Mouse (Mus musculus): ENCODE results near the gene Dgcr8. TPM values are rescaled to one million over a fixed set of nuclear protein-coding genes. Genes with fewer than 3 reads are reported as not detected.

Dgcr8 gene
- polyA plus RNA-seq, 1 experiment from 2014 or later = 32.2 TPM

- Histone ChIP-seq H3K27me3 (no peaks in the 10 kb centered on the region), H3K4me3 (no peak overlapping the region), H3K4me1 (peaks cover 31% of the 10 kb centered on the region), H3K36me3 (peaks cover 24% of the 10 kb centered on the region), H3K9me3 (no peaks in the 10 kb centered on the region), H3K4me2 (no peak overlapping the region), H3K9ac (no peak overlapping the region), H3K27ac (no peak overlapping the region)
- 77% methylated on average over 3 of the region's 3 CpGs for WGBS
- ATAC-seq (ENCODE audit: borderline replicate concordance, extremely low read depth, low FRiP score, low TSS enrichment) = no peak
These were observed 58.0 kb downstream of the Dgcr8 start for GRCm38 (mm10) chr16:18231047-18231446.

DNA sequence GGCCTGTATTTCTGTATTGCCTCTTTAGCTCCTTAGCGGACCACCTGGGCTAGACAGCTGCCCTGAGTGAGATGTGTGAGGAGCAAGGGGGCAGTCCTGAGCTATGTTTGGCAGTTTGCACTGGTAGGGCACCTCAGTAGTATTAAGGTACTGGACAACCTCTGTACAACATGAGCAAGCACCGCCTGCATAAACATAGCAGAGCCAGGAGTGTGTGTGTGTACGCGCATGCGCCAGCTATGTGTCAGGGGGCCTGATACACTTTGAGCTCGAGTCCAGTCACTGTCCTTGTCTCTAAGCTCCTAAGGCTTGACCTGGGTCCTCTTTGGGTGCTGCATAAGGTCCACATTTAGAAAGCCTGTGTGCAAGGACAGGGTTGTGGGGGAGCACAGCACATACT is 58.4 kb downstream of the Dgcr8 start:
- WGBS = 76% methylated on average over 6 of the region's 6 CpGs
- ATAC-seq (ENCODE audit: borderline replicate concordance, extremely low read depth, low FRiP score, low TSS enrichment) = no peak
- Histone ChIP-seq H3K9ac (no peak overlapping the region), H3K36me3 (peaks cover 28% of the 10 kb centered on the region), H3K27ac (no peak overlapping the region), H3K4me3 (no peak overlapping the region), H3K27me3 (no peaks in the 10 kb centered on the region), H3K9me3 (no peaks in the 10 kb centered on the region), H3K4me1 (peaks cover 28% of the 10 kb centered on the region), H3K4me2 (no peak overlapping the region)

- Histone ChIP-seq H3K9me3 (no peaks in the 10 kb centered on the region), H3K9ac (no peak overlapping the region), H3K27ac (no peak overlapping the region), H3K4me2 (no peak overlapping the region), H3K4me3 (no peak overlapping the region), H3K4me1 (peaks cover 28% of the 10 kb centered on the region), H3K27me3 (no peaks in the 10 kb centered on the region), H3K36me3 (peaks cover 38% of the 10 kb centered on the region)
- 58% methylated on average over 11 of the region's 11 CpGs for WGBS
- no peak for ATAC-seq (ENCODE audit: borderline replicate concordance, extremely low read depth, low FRiP score, low TSS enrichment)
These were observed 59.4 kb downstream of the Dgcr8 start for GRCm38 (mm10) chr16:18229622-18230021.

GRCm38 (mm10) chr16:18228856-18229255 is 60.2 kb downstream of the Dgcr8 start:
- ATAC-seq (ENCODE audit: borderline replicate concordance, extremely low read depth, low FRiP score, low TSS enrichment) = no peak
- H3K4me3 ChIP-seq = no peak overlapping the region
- H3K9me3 ChIP-seq = no peaks in the 10 kb centered on the region
- no peaks in the 10 kb centered on the region for H3K27me3 ChIP-seq
- peaks cover 22% of the 10 kb centered on the region for H3K4me1 ChIP-seq
- 90% methylated on average over 4 of the region's 4 CpGs for WGBS
- peaks cover 45% of the 10 kb centered on the region for H3K36me3 ChIP-seq
- no peak overlapping the region for H3K4me2 ChIP-seq
- H3K27ac ChIP-seq = no peak overlapping the region
- H3K9ac ChIP-seq = no peak overlapping the region

- Histone ChIP-seq H3K4me1 (0 out of 2 replicates have a peak, but pooled peaks cover 14% of the 10 kb centered on the region), H3K4me3 (no peak overlapping the region), H3K4me2 (no peak overlapping the region), H3K27ac (no peak overlapping the region), H3K27me3 (no peaks in the 10 kb centered on the region), H3K9me3 (no peaks in the 10 kb centered on the region), H3K9ac (no peak overlapping the region), H3K36me3 (peaks cover 54% of the 10 kb centered on the region)
- no peak for ATAC-seq (ENCODE audit: borderline replicate concordance, extremely low read depth, low FRiP score, low TSS enrichment)
- WGBS = 91% methylated on average over 20 of the region's 20 CpGs
These were observed 61.1 kb downstream of the Dgcr8 start for GRCm38 (mm10) chr16:18227897-18228422.

GRCm38 (mm10) chr16:18227187-18227586 is 61.9 kb downstream of the Dgcr8 start:
- H3K4me2 ChIP-seq = no peak overlapping the region
- no peak overlapping the region for H3K27ac ChIP-seq
- ATAC-seq (ENCODE audit: borderline replicate concordance, extremely low read depth, low FRiP score, low TSS enrichment) = no peak
- peaks cover 60% of the 10 kb centered on the region for H3K36me3 ChIP-seq
- WGBS = 87% methylated on average over 13 of the region's 13 CpGs
- no peak overlapping the region for H3K9ac ChIP-seq
- no peak overlapping the region for H3K4me3 ChIP-seq
- H3K27me3 ChIP-seq = no peaks in the 10 kb centered on the region
- no peaks in the 10 kb centered on the region for H3K9me3 ChIP-seq
- 0 out of 2 replicates have a peak, but pooled peaks cover 14% of the 10 kb centered on the region for H3K4me1 ChIP-seq

GRCm38 (mm10) chr16:18222188-18222587 is 66.9 kb downstream of the Dgcr8 start:
- ATAC-seq (ENCODE audit: borderline replicate concordance, extremely low read depth, low FRiP score, low TSS enrichment) = no peak
- peaks cover 46% of the 10 kb centered on the region for H3K36me3 ChIP-seq
- 66% methylated on average over 11 of the region's 11 CpGs for WGBS

DNA sequence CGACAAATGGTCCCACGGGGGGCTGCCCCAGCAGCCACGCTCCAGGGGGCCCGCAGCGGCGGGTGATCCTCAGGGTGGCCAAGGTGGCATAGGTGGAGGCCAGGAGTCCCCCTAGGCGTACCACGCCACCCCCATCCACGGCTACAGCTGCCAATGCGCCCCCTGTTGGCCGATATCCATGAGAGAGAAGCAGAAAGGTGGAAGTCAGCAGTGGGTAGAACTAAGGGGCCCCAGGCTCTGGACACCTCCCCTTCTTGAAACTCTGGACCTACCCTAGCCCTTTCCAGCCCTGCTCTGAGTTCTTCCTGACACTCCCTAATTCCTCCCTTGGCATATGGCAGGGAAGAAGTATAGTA is 67.5 kb downstream of the Dgcr8 start:
- Histone ChIP-seq H3K27ac (no peak overlapping the region), H3K27me3 (no peaks in the 10 kb centered on the region), H3K4me3 (no peak overlapping the region), H3K36me3 (peaks cover 41% of the 10 kb centered on the region), H3K9me3 (no peaks in the 10 kb centered on the region), H3K4me2 (no peak overlapping the region), H3K4me1 (peaks cover 14% of the 10 kb centered on the region), H3K9ac (no peak overlapping the region)
- ATAC-seq (ENCODE audit: borderline replicate concordance, extremely low read depth, low FRiP score, low TSS enrichment) = no peak
- WGBS = 81% methylated on average over 11 of the region's 11 CpGs

More at GRCm38 (mm10) chr16:18222188-18222587, 66.9 kb downstream of the Dgcr8 start:
- H3K9me3 ChIP-seq = no peaks in the 10 kb centered on the region
- H3K27me3 ChIP-seq = no peaks in the 10 kb centered on the region
- no peak overlapping the region for H3K4me2 ChIP-seq
- no peak overlapping the region for H3K4me3 ChIP-seq
- H3K9ac ChIP-seq = no peak overlapping the region
- peaks cover 14% of the 10 kb centered on the region for H3K4me1 ChIP-seq
- no peak overlapping the region for H3K27ac ChIP-seq

DNA sequence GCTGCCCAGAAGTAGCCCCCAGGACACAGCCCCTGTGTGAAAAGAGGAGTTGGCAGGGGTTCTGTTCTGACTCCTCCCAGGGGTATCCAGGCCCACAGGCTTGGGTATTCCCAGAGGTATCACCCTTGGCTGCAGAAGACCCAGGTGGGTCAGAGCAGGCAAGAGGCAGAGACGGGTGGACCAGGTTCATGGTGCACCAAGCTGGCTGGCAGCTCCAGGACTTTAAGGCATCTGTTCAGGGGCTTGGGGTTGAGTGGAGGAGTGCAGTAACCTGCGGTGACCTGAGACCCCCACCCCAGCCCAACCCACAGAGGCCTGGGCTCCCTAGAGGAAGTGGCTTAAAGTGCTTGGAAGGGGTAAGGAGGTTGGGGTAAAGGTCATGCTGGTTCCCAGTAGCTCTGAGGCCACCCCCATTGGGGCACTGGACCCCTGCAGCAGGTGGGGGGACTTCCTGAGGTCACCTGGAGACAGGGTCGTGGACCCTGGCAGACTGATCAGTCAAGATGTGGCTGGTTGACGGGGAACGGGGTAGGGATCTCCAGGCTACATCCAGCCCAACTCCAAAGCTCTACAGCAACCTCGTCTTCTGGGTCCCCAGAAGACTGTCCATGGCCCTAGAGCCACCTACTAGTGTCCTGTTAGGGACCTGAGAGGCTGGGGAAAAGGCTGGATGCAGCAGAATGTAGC is 68.0 kb downstream of the Dgcr8 start:
- Histone ChIP-seq H3K4me2 (no peak overlapping the region), H3K9me3 (no peaks in the 10 kb centered on the region), H3K4me3 (no peak overlapping the region), H3K4me1 (peaks cover 14% of the 10 kb centered on the region), H3K36me3 (peaks cover 36% of the 10 kb centered on the region), H3K27ac (no peak overlapping the region), H3K9ac (no peak overlapping the region), H3K27me3 (no peaks in the 10 kb centered on the region)
- WGBS = 87% methylated on average over 6 of the region's 6 CpGs
- ATAC-seq (ENCODE audit: borderline replicate concordance, extremely low read depth, low FRiP score, low TSS enrichment) = no peak

DNA sequence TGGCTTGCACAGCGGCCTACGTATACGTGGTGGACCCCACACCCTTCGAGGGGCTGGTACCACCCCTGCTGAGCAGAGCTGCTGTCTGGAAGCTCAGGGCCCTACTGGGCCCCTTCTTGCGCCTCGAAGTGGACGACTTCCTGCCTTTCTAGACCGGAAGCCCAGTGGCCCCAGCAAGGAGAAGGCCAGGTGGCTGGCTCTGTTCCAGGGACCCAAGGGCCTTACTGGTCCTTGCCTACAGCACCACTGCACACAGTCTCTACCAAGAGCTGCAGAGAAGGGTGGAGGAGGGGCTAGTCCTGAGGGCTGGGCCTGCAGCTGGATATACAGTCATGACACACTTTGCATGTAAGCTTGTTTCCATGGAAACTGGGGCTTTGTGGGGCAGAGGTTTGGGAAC is 69.0 kb downstream of the Dgcr8 start:
- Histone ChIP-seq H3K9me3 (no peaks in the 10 kb centered on the region), H3K9ac (no peak overlapping the region), H3K27ac (peak overlapping the region; percentile 29; the same call in 1 of the 2 replicates), H3K4me2 (no peak overlapping the region; the same call in 1 of the 2 replicates), H3K4me1 (peaks cover 14% of the 10 kb centered on the region), H3K36me3 (peaks cover 26% of the 10 kb centered on the region), H3K27me3 (no peaks in the 10 kb centered on the region), H3K4me3 (no peak overlapping the region)
- peak; percentile 64; the same call in 1 of the 2 replicates for ATAC-seq (ENCODE audit: borderline replicate concordance, extremely low read depth, low FRiP score, low TSS enrichment)
- 22% methylated on average over 8 of the region's 8 CpGs for WGBS

DNA sequence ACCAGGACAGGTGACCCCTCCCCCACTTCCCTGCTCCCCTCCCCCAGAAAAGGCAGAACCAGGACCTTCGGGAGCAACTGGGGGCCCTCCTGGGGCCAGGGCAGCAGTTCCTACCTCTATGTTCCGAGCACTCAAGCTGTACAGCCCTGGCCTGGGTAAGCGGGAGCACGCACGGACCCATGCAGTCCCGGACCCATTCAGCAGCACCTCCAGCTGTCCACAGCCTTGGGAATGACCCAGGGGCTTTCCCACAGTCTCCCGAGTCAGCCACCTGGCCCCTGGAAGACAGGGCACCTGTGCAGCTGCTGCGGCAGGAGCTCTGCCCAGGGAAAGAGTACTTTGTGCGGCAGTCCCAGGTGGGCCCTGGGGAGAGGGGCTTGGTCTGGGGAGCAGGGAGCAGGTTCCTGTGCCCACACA is 70.5 kb downstream of the Dgcr8 start:
- no peak overlapping the region for H3K27ac ChIP-seq
- no peak for ATAC-seq (ENCODE audit: borderline replicate concordance, extremely low read depth, low FRiP score, low TSS enrichment)
- H3K4me2 ChIP-seq = no peak overlapping the region
- H3K4me3 ChIP-seq = no peak overlapping the region
- H3K4me1 ChIP-seq = peaks cover 19% of the 10 kb centered on the region
- no peak overlapping the region for H3K9ac ChIP-seq
- no peaks in the 10 kb centered on the region for H3K27me3 ChIP-seq
- peaks cover 12% of the 10 kb centered on the region; the same call in 1 of the 2 replicates for H3K36me3 ChIP-seq
- WGBS = 69% methylated on average over 9 of the region's 9 CpGs
- no peaks in the 10 kb centered on the region for H3K9me3 ChIP-seq

- Histone ChIP-seq H3K4me1 (peaks cover 19% of the 10 kb centered on the region), H3K4me2 (no peak within 1 kb of the TSS), H3K36me3 (peaks cover 1% of the 10 kb centered on the region; the same call in 1 of the 2 replicates), H3K9me3 (no peaks in the 10 kb centered on the region), H3K9ac (no peak within 1 kb of the TSS), H3K4me3 (no peak within 1 kb of the TSS), H3K27ac (no peak within 1 kb of the TSS), H3K27me3 (no peaks in the 10 kb centered on the region)
- no peak for ATAC-seq (ENCODE audit: borderline replicate concordance, extremely low read depth, low FRiP score, low TSS enrichment)
- 86% methylated on average over 4 of the region's 4 CpGs for WGBS
These were observed 71.5 kb downstream of the Dgcr8 start, which contains the start of gene Ccdc188 for GRCm38 (mm10) chr16:18217579-18217978. Gene Ccdc188 (plus strand): TSS chr16:18217879.
